Mouse (Mus musculus) heart, embryonic 14.5 days (tissue): ENCODE measurements around the gene Hoxd10. TPM values are rescaled to one million over a fixed set of nuclear protein-coding genes. Genes with fewer than 3 reads are reported as not detected.

Experiments used
- ATAC-seq: fragments of 200-750 bp; cut with Nextera tagmentation; 2 replicates; pipeline ENCODE4 v1.8.0; 2017; ENCODE audit warnings: low read depth, moderate TSS enrichment; ENCODE audit not compliant: insufficient number of reproducible peaks, insufficient read depth, low FRiP score
- H3K27ac ChIP-seq, 2 experiments: fragments of 200-500 bp in 1 of 2; fragments of 300-500 bp in 1 of 2; sonication (generic) in 1 of 2; replicated peaks in 1 of 2; 2 replicates each; pipeline ENCODE4 v1.5.1; 2012 to 2014; ENCODE audit warnings: low read depth in 2 of 2, low read length in 2 of 2, control low read depth in 1 of 2, mild to moderate bottlenecking in 1 of 2, mixed read lengths in 1 of 2; ENCODE audit not compliant: control insufficient read depth in 1 of 2, insufficient read depth in 1 of 2
- H3K27me3 ChIP-seq: fragments of 300-500 bp; sonication (generic); 2 replicates; pipeline ENCODE4 v1.6.1; 2014; ENCODE audit warnings: mild to moderate bottlenecking, low read length, control low read depth; ENCODE audit not compliant: control insufficient read depth, insufficient read depth
- H3K36me3 ChIP-seq: fragments of 300-500 bp; sonication (generic); 2 replicates; pipeline ENCODE4 v1.6.1; 2014; ENCODE audit warnings: mild to moderate bottlenecking, control low read depth, low read length, mixed read lengths; ENCODE audit not compliant: control insufficient read depth, insufficient read depth
- H3K4me1 ChIP-seq, 2 experiments: fragments of 200-500 bp in 1 of 2; fragments of 300-500 bp in 1 of 2; sonication (generic) in 1 of 2; 2 replicates each; pipeline ENCODE4 v1.6.1; 2012 to 2014; ENCODE audit warnings: low read length in 2 of 2, control low read depth in 1 of 2, mixed read lengths in 1 of 2; ENCODE audit not compliant: control insufficient read depth in 2 of 2, insufficient read depth in 2 of 2
- H3K4me2 ChIP-seq: fragments of 300-500 bp; sonication (generic); 2 replicates; pipeline ENCODE4 v1.6.1; 2014; ENCODE audit warnings: mild to moderate bottlenecking, low read length
- H3K4me3 ChIP-seq, 2 experiments: fragments of 200-500 bp in 1 of 2; fragments of 300-500 bp in 1 of 2; sonication (generic) in 1 of 2; 2 replicates each; pipeline ENCODE4 v1.5.1; 2012 to 2014; ENCODE audit warnings: low read length in 2 of 2, mild to moderate bottlenecking in 2 of 2, control low read depth in 1 of 2, low read depth in 1 of 2, moderate library complexity in 1 of 2; ENCODE audit not compliant: control insufficient read depth in 1 of 2, insufficient read depth in 1 of 2
- H3K9ac ChIP-seq: fragments of 300-500 bp; sonication (generic); 2 replicates; pipeline ENCODE4 v1.6.1; 2014; ENCODE audit warnings: mild to moderate bottlenecking, low read length
- H3K9me3 ChIP-seq: fragments of 300-500 bp; sonication (generic); 2 replicates; pipeline ENCODE4 v1.6.1; 2016; ENCODE audit warnings: low read length, control low read depth; ENCODE audit not compliant: control insufficient read depth
- WGBS: fragments of 180-500 bp; shearing (Covaris S2); extraction: QIAGEN DNeasy Blood & Tissue Kit; methylation state at CpG from one replicate; pipeline ENCODE4 v1.1.7; 2014; 5-methylcytosine and 5-hydroxymethylcytosine counted together
- polyA plus RNA-seq: library from polyadenylated mRNA; unstranded; fragments of >200 nt; fragmentation: Nextera tagmentation; extraction: Ambion mirVana; gene quantifications from 2 replicates; pipeline ENCODE4 v1.2.1, GENCODE M21; 2014

The Hoxd10 gene
- polyA plus RNA-seq, 1 experiment from 2014 or later = not detected

- WGBS = 1% methylated on average over 43 of the region's 43 CpGs
These were observed 35.4 kb downstream of the Hoxd10 start for GRCm38 (mm10) chr2:74726973-74727639.

GRCm38 (mm10) chr2:74727640-74728302 is 36.0 kb downstream of the Hoxd10 start:
- Histone ChIP-seq H3K36me3 (no peaks in the 10 kb centered on the region), H3K27me3 (peaks cover 99% of the 10 kb centered on the region), H3K9ac (no peak overlapping the region), H3K4me1 (peaks cover 0 to 7% of the 10 kb centered on the region in 2 experiments; a peak in 3 of 4 replicates), H3K9me3 (no peaks in the 10 kb centered on the region), H3K4me2 (peak overlapping the region; percentile 55), H3K27ac (no peak overlapping the region), H3K4me3 (peak overlapping the region in 1 of 2 experiments; percentile 19; a peak in 1 of 4 replicates)
- WGBS = 2% methylated on average over 25 of the region's 25 CpGs
- ATAC-seq = no peak

More at GRCm38 (mm10) chr2:74726973-74727639, 35.4 kb downstream of the Hoxd10 start:
- Histone ChIP-seq H3K9me3 (no peaks in the 10 kb centered on the region), H3K9ac (no peak overlapping the region), H3K27ac (no peak overlapping the region), H3K36me3 (no peaks in the 10 kb centered on the region), H3K27me3 (peaks cover 99% of the 10 kb centered on the region), H3K4me3 (peak overlapping the region; percentile 19 to 20; a peak in 3 of 4 replicates), H3K4me1 (peaks cover 0 to 4% of the 10 kb centered on the region in 2 experiments; a peak in 1 of 4 replicates), H3K4me2 (peak overlapping the region; percentile 55)
- no peak for ATAC-seq

- ATAC-seq = no peak
- H3K27me3 ChIP-seq = peaks cover 99% of the 10 kb centered on the region
- no peak overlapping the region for H3K4me3 ChIP-seq
- no peaks in the 10 kb centered on the region for H3K36me3 ChIP-seq
- WGBS = 8% methylated on average over 13 of the region's 13 CpGs
- H3K27ac ChIP-seq = no peak overlapping the region
- peaks cover 0 to 10% of the 10 kb centered on the region in 2 experiments; a peak in 3 of 4 replicates for H3K4me1 ChIP-seq
- no peak overlapping the region for H3K4me2 ChIP-seq
- H3K9me3 ChIP-seq = no peaks in the 10 kb centered on the region
- H3K9ac ChIP-seq = no peak overlapping the region
These were observed 36.6 kb downstream of the Hoxd10 start for GRCm38 (mm10) chr2:74728303-74728680.

- WGBS = 10% methylated on average over 8 of the region's 8 CpGs
- no peak for ATAC-seq
These were observed 38.6 kb downstream of the Hoxd10 start for GRCm38 (mm10) chr2:74730331-74730730.

GRCm38 (mm10) chr2:74731055-74731454 is 39.3 kb downstream of the Hoxd10 start:
- no peaks in the 10 kb centered on the region for H3K36me3 ChIP-seq
- H3K4me3 ChIP-seq = no peak overlapping the region
- no peak overlapping the region for H3K27ac ChIP-seq

More at GRCm38 (mm10) chr2:74730331-74730730, 38.6 kb downstream of the Hoxd10 start:
- peaks cover 0 to 10% of the 10 kb centered on the region in 2 experiments; a peak in 3 of 4 replicates for H3K4me1 ChIP-seq
- H3K9ac ChIP-seq = no peak overlapping the region
- H3K9me3 ChIP-seq = no peaks in the 10 kb centered on the region
- H3K36me3 ChIP-seq = no peaks in the 10 kb centered on the region
- no peak overlapping the region for H3K4me3 ChIP-seq
- no peak overlapping the region for H3K4me2 ChIP-seq
- peaks cover 98% of the 10 kb centered on the region for H3K27me3 ChIP-seq
- H3K27ac ChIP-seq = no peak overlapping the region

GRCm38 (mm10) chr2:74731799-74732512 is 40.2 kb downstream of the Hoxd10 start:
- Histone ChIP-seq H3K9ac (no peak overlapping the region), H3K9me3 (no peaks in the 10 kb centered on the region), H3K36me3 (no peaks in the 10 kb centered on the region), H3K4me3 (no peak overlapping the region), H3K27me3 (peaks cover 98% of the 10 kb centered on the region), H3K4me1 (peaks cover 0 to 15% of the 10 kb centered on the region in 2 experiments; a peak in 3 of 4 replicates), H3K4me2 (no peak overlapping the region), H3K27ac (no peak overlapping the region)
- no peak for ATAC-seq
- WGBS = 7% methylated on average over 9 of the region's 9 CpGs

More at GRCm38 (mm10) chr2:74731055-74731454, 39.3 kb downstream of the Hoxd10 start:
- ATAC-seq = no peak
- Histone ChIP-seq H3K4me2 (no peak overlapping the region), H3K27me3 (peaks cover 98% of the 10 kb centered on the region), H3K9me3 (no peaks in the 10 kb centered on the region), H3K9ac (no peak overlapping the region), H3K4me1 (peaks cover 0 to 12% of the 10 kb centered on the region in 2 experiments; a peak in 3 of 4 replicates)

GRCm38 (mm10) chr2:74732513-74733316 is 41.0 kb downstream of the Hoxd10 start:
- Histone ChIP-seq H3K36me3 (no peaks in the 10 kb centered on the region), H3K9ac (no peak overlapping the region), H3K4me2 (peak overlapping the region; percentile 31), H3K27me3 (peaks cover 98% of the 10 kb centered on the region), H3K9me3 (no peaks in the 10 kb centered on the region), H3K4me1 (peaks cover 0 to 11% of the 10 kb centered on the region in 2 experiments; a peak in 3 of 4 replicates), H3K27ac (no peak overlapping the region), H3K4me3 (peak overlapping the region in 1 of 2 experiments; percentile 16; a peak in 2 of 4 replicates)
- no peak for ATAC-seq
- under 1% methylated on average over 52 of the region's 52 CpGs for WGBS
